Mouse (Mus musculus) liver, embryonic 16.5 days (tissue): ENCODE data around the gene Olfr846. TPM values are rescaled to one million over a fixed set of nuclear protein-coding genes. Genes with fewer than 3 reads are reported as not detected.

Experiments used
- ATAC-seq: fragments of 200-750 bp; cut with Nextera tagmentation; 2 replicates; pipeline ENCODE4 v1.8.0; 2017; ENCODE audit warnings: low read depth, mild to moderate bottlenecking, moderate number of reproducible peaks, moderate library complexity
- H3K27ac ChIP-seq: fragments of 300-500 bp; sonication (generic); 2 replicates; pipeline ENCODE4 v1.5.1; 2014; ENCODE audit warnings: mild to moderate bottlenecking, low read length
- H3K27me3 ChIP-seq: fragments of 300-500 bp; sonication (generic); 2 replicates; pipeline ENCODE4 v1.6.1; 2014; ENCODE audit warnings: low read depth, low read length, mixed read lengths; ENCODE audit not compliant: control insufficient read depth, insufficient read depth
- H3K36me3 ChIP-seq: fragments of 300-500 bp; sonication (generic); 2 replicates; pipeline ENCODE4 v1.6.1; 2014; ENCODE audit warnings: mild to moderate bottlenecking; ENCODE audit not compliant: control insufficient read depth, insufficient read depth
- H3K4me1 ChIP-seq: fragments of 300-500 bp; sonication (generic); 2 replicates; pipeline ENCODE4 v1.6.1; 2014; ENCODE audit warnings: low read depth, low read length, mixed read lengths; ENCODE audit not compliant: control insufficient read depth
- H3K4me2 ChIP-seq: fragments of 300-500 bp; sonication (generic); 2 replicates; pipeline ENCODE4 v1.6.1; 2014; ENCODE audit warnings: low read depth, low read length, mixed read lengths
- H3K4me3 ChIP-seq: fragments of 300-500 bp; sonication (generic); 2 replicates; pipeline ENCODE4 v1.5.1; 2014; ENCODE audit warnings: low read depth, mild to moderate bottlenecking, low read length
- H3K9ac ChIP-seq: fragments of 300-500 bp; sonication (generic); 2 replicates; pipeline ENCODE4 v1.6.1; 2014; ENCODE audit warnings: low read depth, low read length
- H3K9me3 ChIP-seq: fragments of 300-500 bp; sonication (generic); replicated peaks from 2 replicates; pipeline ENCODE4 v1.6.1; 2016; ENCODE audit warnings: low read length; ENCODE audit not compliant: control insufficient read depth
- WGBS: fragments of 180-500 bp; shearing (Covaris S2); extraction: QIAGEN DNeasy Blood & Tissue Kit; methylation state at CpG from one replicate; pipeline ENCODE4 v1.1.7; 2014; ENCODE audit not compliant: insufficient replicate concordance; 5-methylcytosine and 5-hydroxymethylcytosine counted together
- polyA plus RNA-seq: library from polyadenylated mRNA; unstranded; fragments of >200 nt; fragmentation: Nextera tagmentation; extraction: Ambion mirVana; gene quantifications from 2 replicates; pipeline ENCODE4 v1.2.1, GENCODE M21; 2015

Gene Olfr846
- not detected in 2 replicates for polyA plus RNA-seq

- no peak for ATAC-seq
- H3K27me3 ChIP-seq = no peaks in the 10 kb centered on the region
- no peak within 1 kb of the TSS for H3K4me3 ChIP-seq
- no peak within 1 kb of the TSS for H3K9ac ChIP-seq
- no peaks in the 10 kb centered on the region for H3K4me1 ChIP-seq
- no peaks in the 10 kb centered on the region for H3K36me3 ChIP-seq
- no peak within 1 kb of the TSS for H3K4me2 ChIP-seq
- H3K27ac ChIP-seq = no peak within 1 kb of the TSS
- WGBS = 26% methylated on average over 1 of the region's 1 CpGs
- no peaks in the 10 kb centered on the region for H3K9me3 ChIP-seq
Observed at GRCm38 (mm10) chr9:19363905-19364304, at the start of gene Olfr846. Gene Olfr846, minus strand, starts transcription at chr9:19364005.

- no peak within 1 kb of the TSS for H3K27ac ChIP-seq
- no peak within 1 kb of the TSS for H3K4me2 ChIP-seq
- no peaks in the 10 kb centered on the region for H3K4me1 ChIP-seq
- no peaks in the 10 kb centered on the region for H3K36me3 ChIP-seq
- no peak within 1 kb of the TSS for H3K4me3 ChIP-seq
- H3K27me3 ChIP-seq = no peaks in the 10 kb centered on the region
- ATAC-seq = no peak
- H3K9me3 ChIP-seq = no peaks in the 10 kb centered on the region
- 35% methylated on average over 1 of the region's 1 CpGs for WGBS
- H3K9ac ChIP-seq = no peak within 1 kb of the TSS
Observed at GRCm38 (mm10) chr9:19378569-19378968, 14.8 kb upstream of the Olfr846 start, which contains the start of gene Olfr847. Gene Olfr847, minus strand, starts transcription at chr9:19378669.

GRCm38 (mm10) chr9:19336157-19336556 lies 27.6 kb downstream of the Olfr846 start, which contains the start of gene Olfr845:
Gene Olfr845, plus strand, starts transcription at chr9:19336457.
- H3K27ac ChIP-seq = no peak within 1 kb of the TSS
- WGBS = 38% methylated on average over 1 of the region's 1 CpGs
- no peak for ATAC-seq
- no peaks in the 10 kb centered on the region for H3K36me3 ChIP-seq
- H3K4me2 ChIP-seq = no peak within 1 kb of the TSS
- H3K9ac ChIP-seq = no peak within 1 kb of the TSS
- no peaks in the 10 kb centered on the region for H3K9me3 ChIP-seq
- no peaks in the 10 kb centered on the region for H3K27me3 ChIP-seq
- H3K4me3 ChIP-seq = no peak within 1 kb of the TSS
- H3K4me1 ChIP-seq = no peaks in the 10 kb centered on the region

DNA sequence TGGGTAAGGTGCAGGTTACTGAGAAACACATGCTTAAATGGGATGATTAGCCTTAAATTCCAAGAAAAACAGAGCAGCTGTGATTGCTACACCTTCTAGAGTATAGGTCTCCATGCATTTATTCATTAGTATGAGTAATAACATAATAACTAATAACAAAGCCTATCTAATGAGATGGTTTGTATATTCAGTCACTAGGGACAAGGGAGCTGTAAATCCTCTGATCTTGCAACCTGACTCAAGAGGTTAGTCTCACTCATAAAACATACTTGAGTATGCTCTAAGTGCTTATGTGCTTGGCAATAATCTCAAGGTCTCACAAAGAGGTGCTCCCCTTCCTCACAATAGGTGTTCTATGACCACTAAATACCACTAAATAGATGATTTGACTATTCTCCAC lies 47.8 kb downstream of the Olfr846 start, which contains the start of gene Olfr844:
Gene Olfr844, plus strand, starts transcription at position 301 of the 400 bp plus-strand sequence.
- no peaks in the 10 kb centered on the region for H3K36me3 ChIP-seq
- no peak within 1 kb of the TSS for H3K27ac ChIP-seq
- no peak within 1 kb of the TSS for H3K4me2 ChIP-seq
- no peaks in the 10 kb centered on the region for H3K9me3 ChIP-seq
- no peak within 1 kb of the TSS for H3K4me3 ChIP-seq
- H3K9ac ChIP-seq = no peak within 1 kb of the TSS
- H3K27me3 ChIP-seq = no peaks in the 10 kb centered on the region
- ATAC-seq = no peak
- no peaks in the 10 kb centered on the region for H3K4me1 ChIP-seq

Other genes starting within 250 kb of the Olfr846 start
- gene Olfr836, start 243.6 kb downstream of the Olfr846 start, polyA plus RNA-seq = not detected in 2 replicates
- not detected in 2 replicates for gene Olfr837, start 227.7 kb downstream of the Olfr846 start, polyA plus RNA-seq
- gene Olfr839-ps1, start 186.7 kb downstream of the Olfr846 start, polyA plus RNA-seq = not detected in 2 replicates
- not detected in 2 replicates for gene Olfr843, start 112.0 kb downstream of the Olfr846 start, polyA plus RNA-seq
- not detected in 2 replicates for gene Olfr844, start 47.7 kb downstream of the Olfr846 start, polyA plus RNA-seq
- not detected in 2 replicates for gene Olfr845, start 27.5 kb downstream of the Olfr846 start, polyA plus RNA-seq
- not detected in 2 replicates for gene Olfr847, start 14.7 kb upstream of the Olfr846 start, polyA plus RNA-seq
- gene Olfr849, start 76.3 kb upstream of the Olfr846 start, polyA plus RNA-seq = not detected in 2 replicates
- gene Olfr850, start 114.2 kb upstream of the Olfr846 start, polyA plus RNA-seq = not detected in 2 replicates
- not detected in 2 replicates for gene Olfr851, start 129.3 kb upstream of the Olfr846 start, polyA plus RNA-seq
- not detected in 2 replicates for gene Olfr853, start 177.1 kb upstream of the Olfr846 start, polyA plus RNA-seq
- gene Olfr854, start 203.4 kb upstream of the Olfr846 start, polyA plus RNA-seq = not detected in 2 replicates
- not detected in 2 replicates for gene Olfr855, start 218.6 kb upstream of the Olfr846 start, polyA plus RNA-seq